Mouse (Mus musculus): ENCODE measurements around the gene Trabd2b.

DNA sequence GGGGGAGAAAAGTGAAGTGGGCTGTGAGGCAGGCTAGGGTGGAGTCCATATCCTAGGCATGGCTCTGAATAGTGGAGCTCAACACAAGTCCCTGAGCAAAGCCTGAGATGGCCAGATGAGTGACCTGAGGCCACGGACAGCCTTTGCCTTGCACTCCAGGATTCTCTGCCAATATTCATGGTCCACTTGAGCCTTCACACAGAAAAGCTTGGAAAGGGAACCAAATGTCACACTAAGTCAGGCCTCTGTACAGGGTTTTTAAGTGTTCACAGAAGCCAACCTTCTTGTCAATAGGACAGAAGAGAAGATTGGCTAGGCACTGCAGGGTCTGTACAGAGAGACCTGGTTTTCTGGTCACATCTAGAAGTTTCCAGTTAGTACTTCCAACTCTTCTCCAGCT, 134.7 kb downstream of the Trabd2b start:
- TF ChIP-seq POLR2A (IDR thresholded peaks at IDR 0.05; ENCODE audit: control insufficient read depth, low read depth, low read length) (no peak), CTCF (IDR thresholded peaks at IDR 0.05; ENCODE audit: control insufficient read depth, insufficient read depth, insufficient replicate concordance, low read depth, low read length) (no peak)

Data from testis, adult 2 months (tissue).